Mouse (Mus musculus) embryonic fibroblast, embryonic 13.5 days (primary cell): ENCODE measurements around the gene Trim27.

Source experiments
- CTCF ChIP-seq: IDR thresholded peaks from 2 replicates; pipeline ENCODE4 v1.5.1; 2011; ENCODE audit warnings: mild to moderate bottlenecking, control low read depth, low read length, moderate library complexity, borderline replicate concordance; ENCODE audit not compliant: insufficient read depth
- POLR2A ChIP-seq: IDR thresholded peaks from 2 replicates; pipeline ENCODE4 v1.6.1; 2011; ENCODE audit warnings: low read depth, mild to moderate bottlenecking, control low read depth, low read length, moderate library complexity

DNA sequence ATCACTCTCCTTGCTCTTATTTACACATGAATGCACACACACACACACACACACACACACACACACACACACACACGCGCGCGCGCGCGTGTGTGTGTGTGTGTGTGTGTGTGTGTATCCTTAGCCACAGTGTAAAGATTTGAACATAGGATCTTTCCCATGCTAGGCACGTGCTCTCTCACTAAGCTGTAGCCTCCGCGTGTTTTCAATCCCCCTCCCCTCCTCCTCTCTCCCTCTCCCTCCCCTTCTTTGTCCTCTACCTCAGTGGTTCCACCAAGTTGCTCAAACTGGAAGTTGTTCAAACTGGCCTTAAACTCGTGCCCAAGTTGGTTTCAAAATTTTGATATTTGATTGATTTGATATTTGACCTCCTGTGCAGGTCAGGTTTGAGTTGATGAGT, 2.5 kb upstream of the Trim27 start:
- TF ChIP-seq CTCF, result no peak
- TF ChIP-seq POLR2A, result no peak
